Mouse (Mus musculus) liver, embryonic 14.5 days (tissue): ENCODE data around the gene Alg3. TPM values are rescaled to one million over a fixed set of nuclear protein-coding genes. Genes with fewer than 3 reads are reported as not detected.

Source experiments
- ATAC-seq: fragments of 200-750 bp; cut with Nextera tagmentation; 2 replicates; pipeline ENCODE4 v1.8.0; 2017; ENCODE audit warnings: moderate number of reproducible peaks, mild to moderate bottlenecking, moderate library complexity; ENCODE audit not compliant: insufficient read depth
- DNase-seq, 3 experiments: peaks; one replicate each; pipeline ENCODE4 v3.0.0-alpha.2; 2012 to 2013; ENCODE audit warnings: low read depth in 3 of 3, low spot score in 3 of 3
- H3K27ac ChIP-seq: fragments of 300-500 bp; sonication (generic); 2 replicates; pipeline ENCODE4 v1.5.1; 2014; ENCODE audit warnings: moderate library complexity, mild to moderate bottlenecking, control low read depth, inconsistent platforms
- H3K27me3 ChIP-seq: fragments of 300-500 bp; sonication (generic); 2 replicates; pipeline ENCODE4 v1.6.1; 2014; ENCODE audit warnings: mild to moderate bottlenecking, low read length, moderate library complexity; ENCODE audit not compliant: control insufficient read depth, insufficient read depth
- H3K36me3 ChIP-seq: fragments of 300-500 bp; sonication (generic); replicated peaks from 2 replicates; pipeline ENCODE4 v1.6.1; 2014; ENCODE audit warnings: low read depth; ENCODE audit not compliant: control insufficient read depth, insufficient read depth
- H3K4me1 ChIP-seq, 2 experiments: fragments of 200-500 bp in 1 of 2; fragments of 300-500 bp in 1 of 2; sonication (generic) in 1 of 2; replicated peaks; 2 replicates each; pipeline ENCODE4 v1.6.1; 2012 to 2014; ENCODE audit warnings: antibody characterized with exemption in 1 of 2, inconsistent platforms in 1 of 2, low read length in 1 of 2; ENCODE audit not compliant: control insufficient read depth in 2 of 2, insufficient read depth in 2 of 2
- H3K4me2 ChIP-seq: fragments of 300-500 bp; sonication (generic); 2 replicates; pipeline ENCODE4 v1.6.1; 2014; ENCODE audit warnings: low read depth, mild to moderate bottlenecking, control low read depth, moderate library complexity
- H3K4me3 ChIP-seq, 2 experiments: fragments of 200-500 bp in 1 of 2; fragments of 300-500 bp in 1 of 2; sonication (generic) in 1 of 2; 2 replicates each; pipeline ENCODE4 v1.5.1; 2012 to 2014; ENCODE audit warnings: low read depth in 2 of 2, low read length in 2 of 2, mild to moderate bottlenecking in 2 of 2, control low read depth in 1 of 2, inconsistent platforms in 1 of 2, moderate library complexity in 1 of 2; ENCODE audit not compliant: insufficient read depth in 1 of 2
- H3K9ac ChIP-seq: fragments of 300-500 bp; sonication (generic); replicated peaks from 2 replicates; pipeline ENCODE4 v1.6.1; 2014; ENCODE audit warnings: mild to moderate bottlenecking, control low read depth, moderate library complexity
- H3K9me3 ChIP-seq: fragments of 300-500 bp; sonication (generic); 2 replicates; pipeline ENCODE4 v1.6.1; 2016; ENCODE audit warnings: low read length, mixed read lengths; ENCODE audit not compliant: control insufficient read depth
- CTCF ChIP-seq: IDR thresholded peaks from 2 replicates; pipeline ENCODE4 v1.5.1; 2016; ENCODE audit warnings: antibody characterized with exemption, low read depth, control low read depth
- EP300 ChIP-seq: IDR thresholded peaks from 2 replicates; pipeline ENCODE4 v1.6.1; 2016; ENCODE audit warnings: antibody characterized with exemption, low read depth
- WGBS: fragments of 180-500 bp; shearing (Covaris S2); extraction: QIAGEN DNeasy Blood & Tissue Kit; methylation state at CpG from one replicate; pipeline ENCODE4 v1.1.7; 2014; ENCODE audit not compliant: insufficient replicate concordance; 5-methylcytosine and 5-hydroxymethylcytosine counted together
- microRNA counts: library from miRNA; unstranded; fragments of <30 nt; microRNA quantifications from one replicate; lab custom pipeline; 2016
- microRNA-seq: library from miRNA; unstranded; fragments of <30 nt; microRNA quantifications from one replicate; pipeline ENCODE4, GENCODE M21; 2016
- polyA plus RNA-seq, 2 experiments: library from polyadenylated mRNA; depleted of rRNA in 1 of 2; stranded (reverse) in 1 of 2; unstranded in 1 of 2; fragments of >200 nt; fragmentation: Nextera tagmentation in 1 of 2; extraction: Ambion mirVana in 1 of 2; gene quantifications; 2 replicates each; pipeline versions ENCODE4 v1.2.1 to v1.2.3; 2012 to 2014

The Alg3 gene
- polyA plus RNA-seq, 2 experiments = 9.3 to 21.7 TPM

GRCm38 (mm10) chr16:20565075-20565474 lies 46.5 kb downstream of the Alg3 start:
- 45% methylated on average over 1 of the region's 1 CpGs for WGBS
- no peak overlapping the region for H3K27ac ChIP-seq
- TF ChIP-seq EP300 = no peak
- TF ChIP-seq CTCF = no peak
- H3K4me3 ChIP-seq = no peak overlapping the region
- peaks cover 16% of the 10 kb centered on the region for H3K36me3 ChIP-seq
- H3K9ac ChIP-seq = no peak overlapping the region
- no peak overlapping the region for H3K4me2 ChIP-seq
- ATAC-seq (no peak), DNase-seq (no peak)
- H3K9me3 ChIP-seq = no peaks in the 10 kb centered on the region
- no peaks in the 10 kb centered on the region for H3K4me1 ChIP-seq
- H3K27me3 ChIP-seq = no peaks in the 10 kb centered on the region

- Histone ChIP-seq H3K27me3 (no peaks in the 10 kb centered on the region), H3K9ac (no peak overlapping the region), H3K4me3 (no peak overlapping the region), H3K9me3 (no peaks in the 10 kb centered on the region), H3K4me2 (no peak overlapping the region), H3K27ac (no peak overlapping the region), H3K36me3 (peaks cover 40% of the 10 kb centered on the region), H3K4me1 (no peaks in the 10 kb centered on the region)
- DNase-seq (no peak), ATAC-seq (no peak)
- TF ChIP-seq CTCF (no peak), EP300 (no peak)
- WGBS = 80% methylated on average over 7 of the region's 7 CpGs
Measured at GRCm38 (mm10) chr16:20557381-20557780, 54.2 kb downstream of the Alg3 start.

MicroRNA genes within 50 kb of the gene (microRNA counts, 519-probe panel; counts per million panel counts)
- 4,166 counts per million, percentile 17 among the panel's probes with 10 or more counts for microRNA mmu-miR-1224 (lab: Ali Mortazavi, UCI)

Small RNA genes within 50 kb of the gene (microRNA-seq; reads per million reads assigned to microRNA genes)
- not detected for gene Mir1224

Other genes with a start within 250 kb of the Alg3 start
- gene Abcc5, start 185.3 kb downstream of the Alg3 start, polyA plus RNA-seq (2012; rRNA removed) = 22.8 and 26.2 TPM in 2 replicates
- 14.5 and 15.7 TPM in 2 replicates for gene Abcc5, start 185.3 kb downstream of the Alg3 start, polyA plus RNA-seq (2014; fragmentation: Nextera tagmentation; extraction: Ambion mirVana)
- 19.6 and 23.3 TPM in 2 replicates for gene Eif2b5, start 112.9 kb downstream of the Alg3 start, polyA plus RNA-seq (2012; rRNA removed)
- 39.0 and 44.1 TPM in 2 replicates for gene Eif2b5, start 112.9 kb downstream of the Alg3 start, polyA plus RNA-seq (2014; fragmentation: Nextera tagmentation; extraction: Ambion mirVana)
- gene Dvl3, start 94.8 kb downstream of the Alg3 start, polyA plus RNA-seq (2012; rRNA removed) = 7.3 and 8.8 TPM in 2 replicates
- gene Dvl3, start 94.8 kb downstream of the Alg3 start, polyA plus RNA-seq (2014; fragmentation: Nextera tagmentation; extraction: Ambion mirVana) = 4.9 and 5.0 TPM in 2 replicates
- gene Ap2m1, start 76.3 kb downstream of the Alg3 start, polyA plus RNA-seq (2012; rRNA removed) = 259 and 268 TPM in 2 replicates
- gene Ap2m1, start 76.3 kb downstream of the Alg3 start, polyA plus RNA-seq (2014; fragmentation: Nextera tagmentation; extraction: Ambion mirVana) = 364 and 392 TPM in 2 replicates
- 14.3 and 15.0 TPM in 2 replicates for gene Abcf3, start 63.2 kb downstream of the Alg3 start, polyA plus RNA-seq (2012; rRNA removed)
- 19.5 and 24.4 TPM in 2 replicates for gene Abcf3, start 63.2 kb downstream of the Alg3 start, polyA plus RNA-seq (2014; fragmentation: Nextera tagmentation; extraction: Ambion mirVana)
- gene Vwa5b2, start 22.3 kb downstream of the Alg3 start, polyA plus RNA-seq (2012; rRNA removed) = 0.23 and 0.35 TPM in 2 replicates
- 0.18 and 0.19 TPM in 2 replicates for gene Vwa5b2, start 22.3 kb downstream of the Alg3 start, polyA plus RNA-seq (2014; fragmentation: Nextera tagmentation; extraction: Ambion mirVana)
- 9.4 and 10.3 TPM in 2 replicates for gene Eef1akmt4, start 142 bp downstream of the Alg3 start, polyA plus RNA-seq (2012; rRNA removed)
- 18.1 and 20.7 TPM in 2 replicates for gene Eef1akmt4, start 142 bp downstream of the Alg3 start, polyA plus RNA-seq (2014; fragmentation: Nextera tagmentation; extraction: Ambion mirVana)
- 0.04 and 0.08 TPM in 2 replicates for gene Gm49333, start 125 bp downstream of the Alg3 start, polyA plus RNA-seq (2012; rRNA removed)
- gene Gm49333, start 125 bp downstream of the Alg3 start, polyA plus RNA-seq (2014; fragmentation: Nextera tagmentation; extraction: Ambion mirVana) = not detected in 2 replicates
- 0.32 and 0.38 TPM in 2 replicates for gene Camk2n2, start 9.6 kb upstream of the Alg3 start, polyA plus RNA-seq (2012; rRNA removed)
- gene Camk2n2, start 9.6 kb upstream of the Alg3 start, polyA plus RNA-seq (2014; fragmentation: Nextera tagmentation; extraction: Ambion mirVana) = 0.19 and 0.32 TPM in 2 replicates
- 0.08 TPM in 1 of 2 replicates, not detected in the other for gene Ece2, start 18.1 kb upstream of the Alg3 start, polyA plus RNA-seq (2012; rRNA removed)
- gene Ece2, start 18.1 kb upstream of the Alg3 start, polyA plus RNA-seq (2014; fragmentation: Nextera tagmentation; extraction: Ambion mirVana) = 0.04 TPM in 1 of 2 replicates, not detected in the other
- 61.5 and 89.2 TPM in 2 replicates for gene Psmd2, start 39.9 kb upstream of the Alg3 start, polyA plus RNA-seq (2012; rRNA removed)
- 162 and 165 TPM in 2 replicates for gene Psmd2, start 39.9 kb upstream of the Alg3 start, polyA plus RNA-seq (2014; fragmentation: Nextera tagmentation; extraction: Ambion mirVana)
- gene Eif4g1, start 56.6 kb upstream of the Alg3 start, polyA plus RNA-seq (2012; rRNA removed) = 76.0 and 101 TPM in 2 replicates
- gene Eif4g1, start 56.6 kb upstream of the Alg3 start, polyA plus RNA-seq (2014; fragmentation: Nextera tagmentation; extraction: Ambion mirVana) = 65.1 and 76.7 TPM in 2 replicates
- gene Fam131a, start 81.5 kb upstream of the Alg3 start, polyA plus RNA-seq (2012; rRNA removed) = 1.0 and 1.4 TPM in 2 replicates
- 1.3 TPM in 2 replicates for gene Fam131a, start 81.5 kb upstream of the Alg3 start, polyA plus RNA-seq (2014; fragmentation: Nextera tagmentation; extraction: Ambion mirVana)
- 21.5 and 30.1 TPM in 2 replicates for gene Polr2h, start 105.9 kb upstream of the Alg3 start, polyA plus RNA-seq (2012; rRNA removed)
- gene Polr2h, start 105.9 kb upstream of the Alg3 start, polyA plus RNA-seq (2014; fragmentation: Nextera tagmentation; extraction: Ambion mirVana) = 45.4 and 49.6 TPM in 2 replicates
- gene Clcn2, start 106.0 kb upstream of the Alg3 start, polyA plus RNA-seq (2012; rRNA removed) = 16.7 and 20.9 TPM in 2 replicates
- gene Clcn2, start 106.0 kb upstream of the Alg3 start, polyA plus RNA-seq (2014; fragmentation: Nextera tagmentation; extraction: Ambion mirVana) = 4.9 and 5.6 TPM in 2 replicates
- gene Chrd, start 121.4 kb upstream of the Alg3 start, polyA plus RNA-seq (2012; rRNA removed) = 0.42 and 0.71 TPM in 2 replicates
- gene Chrd, start 121.4 kb upstream of the Alg3 start, polyA plus RNA-seq (2014; fragmentation: Nextera tagmentation; extraction: Ambion mirVana) = 0.21 and 0.24 TPM in 2 replicates
- gene Thpo, start 122.8 kb upstream of the Alg3 start, polyA plus RNA-seq (2012; rRNA removed) = 2.8 and 3.6 TPM in 2 replicates
- gene Thpo, start 122.8 kb upstream of the Alg3 start, polyA plus RNA-seq (2014; fragmentation: Nextera tagmentation; extraction: Ambion mirVana) = 3.6 and 3.7 TPM in 2 replicates